Mouse (Mus musculus) heart, postnatal 10 days (tissue): ENCODE measurements around the gene D430042O09Rik. TPM values are rescaled to one million over a fixed set of nuclear protein-coding genes. Genes with fewer than 3 reads are reported as not detected.
"Not testable (repeated sequence)": the region's sequence is repeated elsewhere in the genome, so short reads cannot be mapped to it uniquely, and the experiment has no call there.

ENCODE experiments used
- DNase-seq, 2 experiments: peaks; one replicate each; pipeline ENCODE4 v3.0.0; 2021
- intact Hi-C: fragments of 180-260 bp; cut with DNase I; formaldehyde crosslinking; loops from one replicate; pipeline ENCODE4 v1.15.1; 2025
- total RNA-seq, 2 experiments: library from RNA; stranded (reverse); gene quantifications; 2 replicates each; pipeline ENCODE4 v1.2.3; 2021

The D430042O09Rik gene
- total RNA-seq: 10 to 100 TPM; 14.7 to 17.3 TPM

- intact Hi-C loops: no loop called here
These were observed at the start of gene D430042O09Rik, which contains the start of gene Gtf3c1 for GRCm38 (mm10) chr7:125707593-125708022. Gene D430042O09Rik, plus strand, starts transcription at chr7:125707888. Gene Gtf3c1, minus strand, starts transcription at chr7:125707780.

DNA sequence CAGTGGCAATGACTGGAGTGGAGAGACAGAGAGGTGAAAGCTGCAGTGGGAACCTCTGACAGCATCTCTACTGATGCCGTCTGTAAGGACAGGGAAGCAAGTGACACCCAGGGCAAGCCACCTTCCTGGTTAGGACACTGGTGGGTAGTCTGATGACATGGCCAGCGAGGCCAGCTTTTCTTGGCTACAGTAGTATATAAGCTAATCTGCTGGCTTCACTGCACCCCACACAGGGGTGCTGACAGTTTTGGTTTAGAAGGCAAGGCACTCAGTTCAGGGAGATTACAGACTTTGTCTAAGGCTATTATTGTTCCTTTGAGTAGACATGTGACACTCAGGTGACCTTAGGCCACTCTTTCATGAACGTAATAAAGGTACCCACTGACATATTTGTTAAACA, 44.0 kb upstream of the D430042O09Rik start:
- intact Hi-C loops: no loop called here

More at GRCm38 (mm10) chr7:125707593-125708022, at the start of gene D430042O09Rik, which contains the start of gene Gtf3c1:
- DNase-seq: peak; percentile 100

GRCm38 (mm10) chr7:125670865-125671264, 36.8 kb upstream of the D430042O09Rik start:
- intact Hi-C loops: no loop called here
- DNase-seq: no peak

More for the DNA sequence above, 44.0 kb upstream of the D430042O09Rik start:
- peak; percentile 40 to 54 for DNase-seq

DNA sequence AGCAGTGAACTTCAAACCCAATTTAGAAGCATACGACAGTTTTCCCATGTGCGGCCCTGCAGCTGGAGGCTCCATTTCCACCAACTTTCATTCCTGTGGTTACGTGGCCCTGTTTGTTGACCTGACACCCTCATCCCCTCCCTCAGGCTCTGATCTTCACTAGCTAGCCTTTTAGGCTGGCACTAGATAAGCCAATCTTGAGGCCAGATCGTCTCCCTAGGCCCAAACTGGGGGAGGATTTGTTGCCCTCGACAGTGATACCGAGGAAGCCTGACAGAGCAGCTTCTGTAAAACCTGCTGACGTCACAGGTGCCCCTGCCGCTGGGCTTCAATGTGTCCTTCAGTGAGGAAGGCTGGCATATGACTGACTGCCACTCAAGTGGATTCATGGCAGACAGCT, 36.3 kb upstream of the D430042O09Rik start:
- intact Hi-C loops: no loop called here
- no peak for DNase-seq

DNA sequence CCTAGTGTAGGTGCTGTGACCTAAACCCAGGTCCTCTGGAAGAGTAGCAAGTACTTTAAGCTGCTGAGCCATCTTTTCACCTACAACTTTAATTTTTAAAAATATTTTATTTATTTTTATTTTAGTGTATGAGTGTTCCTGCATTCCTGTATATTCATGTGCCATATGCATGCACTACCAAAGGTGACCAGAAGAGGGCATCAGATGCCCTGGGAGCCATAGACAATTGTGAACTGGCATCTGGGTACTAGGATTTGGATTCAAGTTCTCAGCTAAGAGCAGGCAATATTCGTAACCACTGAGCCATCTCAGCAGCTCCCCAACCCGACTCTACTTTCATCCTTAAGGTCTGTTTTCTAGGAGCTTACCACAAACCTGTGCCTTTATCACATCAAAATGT, 32.8 kb upstream of the D430042O09Rik start:
- intact Hi-C loops: loop anchor here (5.0 kb wide), 1 partner anchor 412 kb away; no protein-coding TSS in a partner anchor
- DNase-seq: peak; percentile 45 to 66

DNA sequence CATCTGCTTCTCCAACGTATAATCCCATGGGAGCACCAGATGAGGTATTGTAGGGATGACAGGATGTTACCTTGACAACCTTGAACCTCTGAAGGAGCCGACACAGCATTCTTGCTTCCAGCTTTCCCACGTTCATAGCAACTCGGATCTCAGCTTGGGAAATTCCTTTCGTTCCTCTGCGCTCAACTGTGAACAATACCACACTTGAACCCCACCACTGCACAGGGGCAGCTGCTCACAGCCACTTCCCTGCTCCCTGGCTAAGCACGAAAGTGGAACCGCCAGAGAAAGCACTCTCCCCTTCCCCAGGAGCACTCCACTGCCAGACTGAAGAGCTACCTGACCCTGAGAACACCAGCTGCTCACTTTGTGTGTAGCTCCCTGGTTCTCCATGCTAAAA, 28.9 kb upstream of the D430042O09Rik start:
- DNase-seq: no peak
- intact Hi-C loops: loop anchor here (5.0 kb wide), 1 partner anchor 409 kb away; no protein-coding TSS in a partner anchor

- intact Hi-C loops: loop anchor here (5.0 kb wide), 1 partner anchor 407 kb away; no protein-coding TSS in a partner anchor
These were observed 27.8 kb upstream of the D430042O09Rik start for GRCm38 (mm10) chr7:125679936-125680335.

DNA sequence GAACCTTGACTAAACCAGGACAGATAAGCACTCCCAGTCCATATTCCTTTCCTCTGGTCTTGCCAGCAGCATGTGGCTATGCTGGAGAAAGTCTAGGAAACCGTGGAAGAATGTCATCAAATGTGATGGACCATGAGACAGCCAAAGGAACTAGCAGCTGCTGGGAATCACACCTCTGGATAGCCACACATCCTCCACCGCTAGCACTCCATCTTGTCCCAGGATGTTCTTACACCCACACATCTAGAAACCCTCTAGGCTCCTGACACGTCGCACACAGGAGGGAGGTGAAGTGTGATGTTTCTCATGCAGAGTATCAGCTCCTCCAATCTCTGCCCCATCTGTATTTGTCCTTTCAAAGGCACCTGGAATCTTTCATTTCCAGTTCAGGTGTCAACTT, 17.2 kb upstream of the D430042O09Rik start:
- no peak for DNase-seq
- intact Hi-C loops: no loop called here

More at GRCm38 (mm10) chr7:125679936-125680335, 27.8 kb upstream of the D430042O09Rik start:
- DNase-seq: no peak

- intact Hi-C loops: no loop called here
- DNase-seq: no peak
These were observed 13.6 kb upstream of the D430042O09Rik start for GRCm38 (mm10) chr7:125694056-125694455.

- DNase-seq: no peak
- intact Hi-C loops: no loop called here
These were observed 4.9 kb upstream of the D430042O09Rik start for GRCm38 (mm10) chr7:125702791-125703190.

DNA sequence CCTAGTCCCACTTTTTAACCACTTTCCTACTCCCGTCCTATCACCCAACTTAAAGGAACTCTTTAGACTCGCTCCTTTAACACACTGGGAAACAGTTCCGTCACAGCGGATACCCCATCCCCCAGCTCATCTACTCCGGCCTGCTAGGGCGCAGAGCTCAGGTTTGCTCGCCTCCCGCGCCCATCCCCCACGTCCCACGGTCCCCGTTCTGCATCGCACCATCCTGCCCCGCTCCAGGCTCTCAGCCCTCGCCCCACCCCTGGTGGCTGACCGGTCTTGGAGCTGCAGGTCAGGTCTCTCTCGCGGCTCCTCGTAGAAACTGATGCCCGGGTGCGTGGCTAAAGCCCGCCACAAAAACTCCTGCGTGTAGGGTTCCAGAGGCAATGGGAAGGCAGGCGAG, 502 bp upstream of the D430042O09Rik start:
- DNase-seq: no peak
- intact Hi-C loops: no loop called here

DNA sequence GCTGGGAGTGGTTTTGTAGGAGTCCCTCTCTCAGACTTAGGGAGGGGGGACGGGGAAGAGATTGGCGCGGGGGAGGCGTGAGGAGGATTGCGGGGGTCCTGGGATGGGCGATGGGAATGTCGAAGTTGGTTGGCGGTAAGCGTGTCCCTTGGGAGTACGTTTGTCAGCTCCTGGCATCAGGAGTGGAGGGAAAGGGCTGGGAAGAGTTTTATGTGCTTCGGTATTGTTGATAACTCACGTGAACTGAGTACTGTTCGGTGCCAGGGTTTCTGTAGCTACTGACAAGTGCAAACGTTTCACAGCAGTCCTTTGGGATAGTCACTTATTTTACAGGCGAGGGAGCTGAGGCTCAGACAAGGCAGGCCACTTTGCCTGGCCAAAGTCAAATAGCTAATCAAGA, 412 bp downstream of the D430042O09Rik start:
- DNase-seq: no peak
- intact Hi-C loops: no loop called here

- intact Hi-C loops, DNase-seq: not testable (repeated sequence)
These were observed 5.9 kb downstream of the D430042O09Rik start for GRCm38 (mm10) chr7:125713542-125714055.

DNA sequence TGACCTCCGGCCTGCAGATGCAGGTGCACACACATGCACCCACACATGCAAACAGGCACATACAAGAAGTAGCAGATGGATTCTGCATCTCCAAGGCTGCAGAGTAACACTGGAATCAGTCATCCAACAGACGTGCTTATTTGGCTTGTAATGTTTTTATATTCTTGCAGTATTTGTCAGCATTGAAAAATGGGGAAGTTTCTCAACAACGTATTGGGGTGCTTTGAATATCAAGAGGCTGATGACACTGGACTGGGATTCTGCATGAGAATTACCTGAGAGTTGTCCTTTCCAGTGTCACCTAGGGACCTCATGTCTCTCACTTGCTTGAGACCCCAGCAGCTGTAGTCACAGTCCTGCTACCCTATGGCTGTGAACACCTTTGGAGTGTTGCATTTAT, 7.1 kb downstream of the D430042O09Rik start:
- no peak for DNase-seq
- intact Hi-C loops: no loop called here

- peak; percentile 53 to 67 for DNase-seq
- intact Hi-C loops: no loop called here
These were observed 9.0 kb downstream of the D430042O09Rik start for GRCm38 (mm10) chr7:125716724-125717123.

DNA sequence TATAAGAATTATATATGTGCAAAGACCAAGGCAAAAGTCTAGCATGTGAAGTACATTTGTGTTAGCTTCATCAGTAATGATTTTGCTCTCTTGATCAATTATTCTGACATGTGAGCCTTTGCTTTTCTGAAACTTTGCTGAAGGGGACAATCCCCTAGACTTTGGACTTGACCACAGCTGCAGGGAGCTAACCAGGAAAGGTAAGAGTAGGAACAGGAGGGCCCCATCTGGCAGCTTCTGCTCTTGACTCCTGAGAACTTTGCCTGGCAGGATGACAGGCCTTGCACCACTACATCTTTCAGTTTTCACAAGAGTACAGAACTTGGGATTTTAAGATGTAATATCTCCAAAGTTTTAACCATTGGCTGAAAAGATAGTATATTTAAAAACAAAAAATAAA, 9.9 kb downstream of the D430042O09Rik start:
- no peak for DNase-seq
- intact Hi-C loops: no loop called here

DNA sequence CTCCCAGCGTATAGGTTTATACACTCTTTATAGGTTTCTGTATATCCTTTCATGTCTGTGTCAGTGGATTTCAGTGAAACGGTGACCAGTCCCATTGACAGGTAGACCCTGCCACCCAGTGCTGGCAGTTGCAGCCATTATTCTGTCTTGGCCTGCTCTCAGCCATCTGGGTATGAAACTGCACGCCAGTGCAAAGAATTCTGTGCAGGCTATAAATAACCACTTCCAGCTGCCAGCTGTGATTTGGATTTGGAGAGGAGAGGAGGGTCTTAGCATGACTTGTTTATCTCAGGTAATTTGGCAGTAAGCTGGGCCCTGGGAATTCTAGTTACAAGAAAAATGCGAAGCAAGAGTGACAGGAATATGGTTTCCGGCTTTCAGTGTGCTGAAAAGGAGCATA, 12.7 kb downstream of the D430042O09Rik start:
- DNase-seq: peak; percentile 60 to 65
- intact Hi-C loops: no loop called here

- no peak for DNase-seq
- intact Hi-C loops: no loop called here
These were observed 13.3 kb downstream of the D430042O09Rik start for GRCm38 (mm10) chr7:125721033-125721432.

- no peak for DNase-seq
- intact Hi-C loops: no loop called here
These were observed 14.4 kb downstream of the D430042O09Rik start for GRCm38 (mm10) chr7:125722127-125722526.

- intact Hi-C loops: no loop called here
- no peak for DNase-seq
These were observed 15.7 kb downstream of the D430042O09Rik start for GRCm38 (mm10) chr7:125723189-125723972.

GRCm38 (mm10) chr7:125731679-125732078, 24.0 kb downstream of the D430042O09Rik start:
- intact Hi-C loops: no loop called here
- DNase-seq: peak in 1 of 2 experiments; percentile 25

- peak; percentile 53 to 54 for DNase-seq
- intact Hi-C loops: no loop called here
These were observed 26.1 kb downstream of the D430042O09Rik start for GRCm38 (mm10) chr7:125733791-125734190.
